Mouse (Mus musculus) neural tube, embryonic 10.5 days (tissue): ENCODE measurements around the gene Lexm.

Experiments used
- DNase-seq: peaks from one replicate; pipeline ENCODE4 v3.0.0-alpha.2; 2017; ENCODE audit warnings: low spot score; ENCODE audit errors: extremely low spot score

Lexm gene

GRCm38 (mm10) chr4:106617056-106617455 lies at the start of gene Lexm:
Gene Lexm (minus strand): TSS chr4:106617241.
- DNase-seq = no peak

GRCm38 (mm10) chr4:106666546-106666945 lies 49.5 kb upstream of the Lexm start:
- no peak for DNase-seq

GRCm38 (mm10) chr4:106665673-106666072 lies 48.6 kb upstream of the Lexm start:
- no peak for DNase-seq

GRCm38 (mm10) chr4:106665269-106665668 lies 48.2 kb upstream of the Lexm start:
- DNase-seq = no peak

- DNase-seq = no peak
These were observed 47.7 kb upstream of the Lexm start for GRCm38 (mm10) chr4:106664697-106665096.

GRCm38 (mm10) chr4:106663956-106664470 lies 47.0 kb upstream of the Lexm start:
- DNase-seq = no peak

GRCm38 (mm10) chr4:106655681-106656080 lies 38.6 kb upstream of the Lexm start:
- no peak for DNase-seq

GRCm38 (mm10) chr4:106653051-106653450 lies 36.0 kb upstream of the Lexm start:
- no peak for DNase-seq

- no peak for DNase-seq
These were observed 35.5 kb upstream of the Lexm start for GRCm38 (mm10) chr4:106652546-106652945.

GRCm38 (mm10) chr4:106650833-106651527 lies 33.9 kb upstream of the Lexm start, which contains the start of gene Pars2:
Gene Pars2 (plus strand): TSS chr4:106651069.
- DNase-seq = peak; percentile 99

GRCm38 (mm10) chr4:106647137-106647536 lies 30.1 kb upstream of the Lexm start:
- DNase-seq = no peak

GRCm38 (mm10) chr4:106645797-106646196 lies 28.8 kb upstream of the Lexm start:
- DNase-seq = no peak

- no peak for DNase-seq
These were observed 27.2 kb upstream of the Lexm start for GRCm38 (mm10) chr4:106644218-106644610.

- DNase-seq = no peak
These were observed 26.6 kb upstream of the Lexm start for GRCm38 (mm10) chr4:106643483-106644217.

GRCm38 (mm10) chr4:106634086-106634479 lies 17.0 kb upstream of the Lexm start:
- DNase-seq = no peak

GRCm38 (mm10) chr4:106633281-106634085 lies 16.4 kb upstream of the Lexm start:
- no peak for DNase-seq

GRCm38 (mm10) chr4:106632313-106632712 lies 15.3 kb upstream of the Lexm start:
- DNase-seq = no peak

- DNase-seq = peak; percentile 77
These were observed 13.5 kb upstream of the Lexm start for GRCm38 (mm10) chr4:106630333-106631220.

- DNase-seq = no peak
These were observed 12.3 kb upstream of the Lexm start for GRCm38 (mm10) chr4:106629374-106629773.

GRCm38 (mm10) chr4:106628650-106629360 lies 11.8 kb upstream of the Lexm start:
- no peak for DNase-seq
